Mouse (Mus musculus) testis, postnatal 14 days (tissue): ENCODE data around the gene Oaf.

ENCODE experiments used
- DNase-seq: peaks from one replicate; pipeline ENCODE4 v3.0.0; 2021; ENCODE audit warnings: low spot score

Oaf gene

DNA sequence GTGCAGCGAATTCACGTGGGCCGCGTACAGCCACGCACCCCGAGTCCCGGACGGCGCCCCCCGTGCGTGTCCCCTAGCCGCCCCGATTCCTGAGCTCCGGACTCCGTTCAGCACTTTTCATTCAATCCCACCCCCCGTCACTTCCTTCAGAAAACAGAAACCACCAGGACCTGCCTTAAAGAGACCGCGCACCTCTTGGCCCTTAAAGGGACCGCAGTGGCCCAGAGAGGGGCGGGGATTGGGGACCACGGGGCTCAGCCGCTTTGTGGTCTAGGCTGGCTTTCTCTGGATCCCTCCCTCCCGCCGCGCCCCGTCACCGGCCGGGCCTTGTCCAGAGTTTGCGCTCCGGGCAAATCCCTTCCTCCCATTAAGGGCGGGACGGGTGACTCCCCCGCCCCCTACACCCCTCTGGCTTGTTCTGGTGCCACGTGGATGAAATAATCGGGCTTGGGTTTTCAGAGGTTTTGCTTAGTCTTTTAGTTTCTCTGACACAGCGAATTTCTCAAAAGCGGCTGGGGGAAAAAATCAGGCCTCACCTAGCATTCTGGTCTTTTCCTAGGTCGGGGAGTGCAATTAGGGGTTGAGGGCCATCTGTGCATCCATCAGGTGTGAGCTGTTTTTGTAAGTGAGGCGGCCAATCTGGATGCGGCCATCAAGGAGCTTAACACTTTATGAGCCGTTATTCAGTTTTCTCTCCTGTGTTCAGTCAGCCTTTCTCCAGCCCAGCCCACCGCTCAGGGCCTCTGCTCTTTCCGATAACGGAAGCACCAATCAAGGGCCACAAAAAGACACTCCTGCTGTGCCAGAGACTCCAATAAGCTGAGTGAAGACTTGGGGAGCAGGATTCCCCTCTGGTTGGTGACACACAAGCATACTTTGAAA is at the start of gene Oaf:
Gene Oaf (minus strand): TSS at position 200 of the 882 bp plus-strand sequence.
- DNase-seq: peak; percentile 84

DNA sequence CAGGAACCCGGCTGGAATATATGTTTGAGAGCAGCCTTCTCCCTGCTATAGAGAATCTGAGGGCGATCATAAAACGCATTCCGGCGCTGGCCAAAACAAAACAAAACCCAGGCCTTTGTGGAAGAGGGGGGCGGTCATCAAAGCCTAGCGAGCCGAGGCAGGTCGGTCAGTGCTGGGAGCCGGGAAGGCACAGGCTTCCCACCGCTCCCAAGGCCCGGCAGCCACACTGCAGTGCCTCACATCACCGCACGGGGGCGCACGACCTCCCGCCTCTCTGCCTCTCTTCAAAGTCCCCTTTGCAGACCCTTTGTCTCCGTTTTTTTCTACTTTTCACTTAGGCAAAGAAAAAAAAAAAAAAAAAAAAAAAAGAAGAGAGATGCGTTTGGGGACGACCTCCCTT is 47.2 kb upstream of the Oaf start:
- peak; percentile 82 for DNase-seq

- DNase-seq: no peak
These were observed 45.6 kb upstream of the Oaf start for GRCm38 (mm10) chr9:43285281-43285680.

GRCm38 (mm10) chr9:43284284-43284683 is 44.6 kb upstream of the Oaf start:
- peak; percentile 69 for DNase-seq

DNA sequence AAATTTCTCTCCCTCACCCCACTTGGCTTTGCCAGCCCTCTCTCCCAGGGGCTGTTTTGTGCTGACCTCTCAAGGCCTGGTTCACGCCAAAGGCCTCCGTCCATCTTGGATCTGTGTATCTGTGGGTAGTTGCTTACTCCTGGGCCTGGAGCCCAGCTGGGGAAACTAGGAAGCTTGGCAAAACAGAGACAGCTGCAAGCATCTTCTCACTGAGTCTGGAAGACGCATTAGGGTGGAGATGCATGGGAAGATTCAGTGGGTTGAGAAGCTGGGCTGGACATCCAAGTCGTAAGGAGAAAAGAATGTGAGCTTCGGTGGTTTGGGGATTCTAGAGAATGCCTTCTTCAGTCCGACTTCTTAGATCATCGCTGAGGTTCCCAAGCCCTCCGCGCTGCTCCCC is 34.0 kb upstream of the Oaf start:
- DNase-seq: no peak

- DNase-seq: no peak
These were observed 32.2 kb upstream of the Oaf start for GRCm38 (mm10) chr9:43271761-43272518.

DNA sequence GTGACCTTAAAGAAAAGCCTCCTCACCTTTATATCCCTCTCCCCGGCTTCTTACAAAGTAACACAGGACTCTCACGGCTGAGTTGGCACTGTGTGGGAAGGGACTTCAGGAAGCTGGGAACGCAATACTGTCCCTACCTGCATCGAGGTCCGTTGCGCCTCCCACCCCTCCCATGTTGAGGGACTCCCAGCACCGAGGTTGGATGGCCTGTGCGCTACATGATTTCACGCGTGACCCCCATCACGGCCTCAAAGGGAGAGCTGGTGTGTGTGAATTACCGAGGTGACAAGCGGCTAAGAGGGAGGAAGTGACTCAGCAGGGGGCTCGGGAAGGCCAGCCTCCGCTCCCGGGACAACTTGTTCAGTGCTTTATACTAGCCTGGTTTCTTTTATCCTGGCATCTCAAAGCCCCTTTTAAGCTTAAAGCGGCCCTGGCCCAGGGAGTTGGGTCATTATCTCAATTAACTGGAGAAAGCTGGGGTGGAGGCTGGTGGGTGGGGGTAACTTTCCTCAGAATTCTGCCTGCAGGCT is 31.1 kb upstream of the Oaf start:
- DNase-seq: no peak

GRCm38 (mm10) chr9:43269166-43269565 is 29.5 kb upstream of the Oaf start:
- DNase-seq: no peak

- no peak for DNase-seq
These were observed 27.6 kb upstream of the Oaf start for GRCm38 (mm10) chr9:43267357-43267756.

DNA sequence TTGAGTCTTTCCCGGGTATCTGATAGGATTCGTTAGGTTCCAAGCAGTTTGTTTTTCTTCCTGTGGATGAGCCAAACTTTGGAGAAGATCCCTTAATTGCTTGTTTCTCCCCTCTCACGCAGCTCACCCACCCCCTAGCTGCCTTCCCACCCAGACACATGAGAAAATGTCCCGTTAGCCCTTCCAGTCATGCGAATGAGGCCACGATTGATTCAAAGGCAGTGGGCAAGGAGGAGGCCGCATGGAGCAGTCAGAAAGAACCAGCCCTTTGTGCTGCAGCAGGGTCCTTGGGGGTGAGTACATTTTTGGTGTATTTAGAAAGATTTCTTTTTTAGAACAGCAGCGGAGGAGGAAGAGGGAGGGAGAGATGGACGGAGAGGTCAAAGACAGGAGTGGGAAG is 25.5 kb upstream of the Oaf start:
- DNase-seq: no peak

DNA sequence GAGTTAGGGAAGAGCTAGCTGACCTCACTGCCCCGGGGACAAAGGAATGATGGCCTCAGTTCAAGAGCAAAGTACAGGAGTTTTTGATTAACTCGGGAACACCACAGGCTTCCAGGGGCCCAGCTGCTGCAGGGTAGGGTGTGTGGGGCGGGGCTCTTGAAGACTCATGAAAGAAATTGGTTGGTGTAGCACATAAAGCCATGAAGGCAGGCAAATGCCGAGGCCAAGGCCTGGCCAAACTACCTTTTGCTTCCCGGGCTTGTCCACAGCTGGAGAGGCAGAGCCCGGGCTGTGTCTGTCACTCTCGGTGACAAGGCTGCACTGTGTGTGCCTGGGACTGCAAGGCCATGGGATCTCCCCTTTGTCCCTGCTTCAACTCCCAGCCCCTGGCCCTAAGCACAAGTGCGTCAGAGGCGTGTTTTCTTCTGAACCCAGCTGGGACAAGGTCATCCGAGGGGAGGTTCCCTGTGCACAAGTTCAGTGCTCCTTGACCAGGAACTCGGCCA is 24.3 kb upstream of the Oaf start:
- DNase-seq: peak; percentile 53

GRCm38 (mm10) chr9:43262811-43263550 is 23.3 kb upstream of the Oaf start:
- no peak for DNase-seq

- no peak for DNase-seq
These were observed 22.7 kb upstream of the Oaf start for GRCm38 (mm10) chr9:43262390-43262789.

DNA sequence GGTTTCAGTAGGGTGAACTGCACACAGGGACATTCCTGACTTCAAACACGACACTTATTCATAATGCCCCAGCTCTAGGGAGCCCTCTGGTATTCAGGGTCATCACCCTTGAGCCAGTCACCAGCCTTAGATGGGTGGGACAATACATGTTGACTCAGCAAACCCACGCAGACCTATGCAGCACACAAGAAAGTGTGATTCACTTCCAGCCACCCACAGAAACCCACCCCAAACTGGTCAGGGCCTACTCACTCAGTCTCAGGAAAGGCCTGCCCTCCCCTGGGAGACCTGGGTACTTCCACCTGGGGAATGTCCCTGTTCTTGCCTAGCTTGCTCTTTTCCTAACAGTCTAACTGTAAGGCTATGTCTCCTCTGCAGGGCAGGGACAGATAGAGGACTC is 22.2 kb upstream of the Oaf start:
- no peak for DNase-seq

GRCm38 (mm10) chr9:43261124-43261907 is 21.6 kb upstream of the Oaf start:
- no peak for DNase-seq

GRCm38 (mm10) chr9:43260661-43261060 is 20.9 kb upstream of the Oaf start:
- no peak for DNase-seq

DNA sequence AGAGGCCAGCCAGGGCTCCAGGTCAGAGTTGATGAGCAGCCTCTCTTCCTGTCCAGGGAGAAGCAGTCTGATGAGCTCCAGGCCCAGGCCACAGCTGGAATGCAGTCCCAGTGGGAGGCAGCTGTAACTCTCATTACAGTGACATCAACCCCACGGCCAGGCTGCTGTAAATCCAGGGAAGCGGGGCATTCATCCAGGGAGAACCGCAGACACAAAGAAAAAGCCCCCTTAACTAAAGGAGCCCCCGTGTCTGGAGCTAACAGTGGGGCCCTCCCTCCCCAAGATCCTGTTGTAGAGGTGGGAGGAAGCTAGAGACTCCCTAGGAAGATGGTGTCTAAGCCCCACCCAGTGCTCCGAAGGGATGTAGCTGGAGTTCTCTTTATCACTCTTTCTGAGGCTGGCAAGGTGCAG is 13.6 kb upstream of the Oaf start:
- DNase-seq: no peak

DNA sequence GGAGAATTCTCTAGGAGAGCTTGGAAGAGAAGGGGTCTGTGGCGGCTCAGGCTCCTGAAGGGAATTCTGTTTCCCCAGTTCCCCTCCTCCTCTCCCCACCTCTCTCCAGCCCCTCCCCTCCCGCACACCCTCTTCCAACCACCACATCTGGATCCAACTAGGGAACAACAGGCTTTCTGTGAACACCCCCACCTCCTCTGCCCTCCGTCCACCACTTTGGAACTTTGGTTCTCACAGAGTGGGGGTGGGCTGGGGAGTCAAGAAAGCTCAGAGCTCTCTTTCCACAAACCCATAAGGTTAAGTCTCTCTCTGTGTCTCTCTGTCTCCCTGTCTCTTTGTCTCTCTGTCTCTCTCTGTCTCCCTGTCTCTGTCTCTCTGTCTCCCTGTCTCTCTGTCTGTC is 13.1 kb upstream of the Oaf start:
- DNase-seq: no peak

DNA sequence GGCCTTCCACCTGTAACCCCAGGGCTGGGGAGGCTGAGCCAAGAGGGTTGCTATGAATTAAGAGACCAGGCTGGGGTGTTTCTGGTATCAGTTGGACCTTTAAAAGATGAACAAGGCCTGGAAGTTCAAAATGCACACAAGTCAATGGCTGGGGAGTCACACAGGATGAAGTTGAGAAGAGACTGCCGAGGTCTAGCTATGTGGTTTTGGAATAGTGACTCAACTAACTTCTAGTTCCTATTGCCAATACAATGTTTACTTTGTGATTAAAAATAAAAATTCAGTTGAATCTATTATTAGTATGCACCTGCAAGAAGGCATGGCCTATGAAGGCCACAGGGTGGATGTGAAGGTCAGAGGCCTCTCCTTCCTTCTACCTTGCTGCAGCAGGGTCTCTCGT is 12.1 kb upstream of the Oaf start:
- DNase-seq: no peak

GRCm38 (mm10) chr9:43246738-43247180 is 7.0 kb upstream of the Oaf start:
- DNase-seq: no peak
